Mouse (Mus musculus): ENCODE measurements around the gene Atl3. TPM values are rescaled to one million over a fixed set of nuclear protein-coding genes. Genes with fewer than 3 reads are reported as not detected.

The Atl3 gene
- polyA plus RNA-seq, 1 experiment from 2014 or later = 5.8 TPM

DNA sequence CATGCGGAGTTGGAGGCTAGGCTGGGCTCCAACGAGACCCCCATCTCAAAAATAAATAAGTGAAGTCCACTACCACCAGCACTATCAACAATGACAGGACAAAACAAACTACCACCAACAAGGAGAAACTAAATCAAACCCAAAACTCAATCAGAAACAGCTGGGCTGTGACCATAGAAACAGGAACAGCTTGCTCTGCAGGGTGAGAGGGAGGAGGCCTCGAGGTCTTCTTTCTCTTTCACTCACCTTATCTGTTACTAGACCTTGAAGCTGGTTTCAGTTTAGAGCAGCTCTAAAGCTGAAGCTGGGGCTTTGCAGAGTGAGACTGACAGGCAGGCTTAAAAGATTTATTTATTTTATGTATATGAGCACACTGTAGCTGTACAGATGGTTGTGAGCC lies 67.6 kb downstream of the Atl3 start:
- Histone ChIP-seq H3K9ac (ENCODE audit: low read depth, low read length) (no peak overlapping the region), H3K9me3 (ENCODE audit: control insufficient read depth, low read length) (no peaks in the 10 kb centered on the region), H3K4me2 (ENCODE audit: low read length) (no peak overlapping the region), H3K27me3 (replicated peaks; ENCODE audit: control insufficient read depth, insufficient read depth, low read length) (peaks cover 2% of the 10 kb centered on the region; the same call in 1 of the 2 replicates), H3K4me1 (ENCODE audit: control insufficient read depth, insufficient read depth, low read depth, low read length) (peaks cover 6% of the 10 kb centered on the region; the same call in 1 of the 2 replicates), H3K27ac (ENCODE audit: low read depth, low read length) (no peak overlapping the region), H3K4me3 (ENCODE audit: low read length) (no peak overlapping the region), H3K36me3 (ENCODE audit: control insufficient read depth, insufficient read depth, low read length) (no peaks in the 10 kb centered on the region)
- ATAC-seq = no peak
- 85% methylated on average over 3 of the region's 3 CpGs for WGBS

DNA sequence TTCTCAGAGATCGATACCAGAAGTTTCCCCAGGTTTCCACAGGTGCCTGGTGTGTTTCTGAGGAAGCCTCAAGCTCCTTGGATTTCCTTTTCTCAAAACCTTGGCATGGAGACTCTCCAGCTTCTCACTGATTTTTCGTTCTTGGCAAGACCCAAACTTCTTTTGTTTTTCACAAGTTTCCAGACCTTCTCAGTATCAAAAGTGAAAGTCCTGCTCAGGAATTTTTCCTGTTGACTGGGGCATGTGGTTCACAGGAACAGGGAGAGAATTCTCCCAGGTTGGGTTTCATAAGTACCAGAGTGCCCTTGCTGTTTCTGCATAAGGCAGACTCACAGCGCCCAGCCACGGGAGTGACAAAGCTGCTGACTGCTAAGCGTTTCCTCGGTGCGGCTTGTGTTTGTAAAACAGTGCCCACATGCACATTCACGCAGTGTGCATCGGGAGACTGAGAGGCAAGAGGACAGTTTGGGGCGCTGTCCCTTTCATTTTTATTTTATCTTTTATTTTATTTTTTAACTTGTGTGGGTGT lies 68.8 kb downstream of the Atl3 start:
- no peak for ATAC-seq
- Histone ChIP-seq H3K4me1 (ENCODE audit: control insufficient read depth, insufficient read depth, low read depth, low read length) (0 out of 2 replicates have a peak, but pooled peaks cover 2% of the 10 kb centered on the region), H3K27ac (ENCODE audit: low read depth, low read length) (no peak overlapping the region), H3K36me3 (ENCODE audit: control insufficient read depth, insufficient read depth, low read length) (no peaks in the 10 kb centered on the region), H3K27me3 (replicated peaks; ENCODE audit: control insufficient read depth, insufficient read depth, low read length) (no peaks in the 10 kb centered on the region), H3K9me3 (ENCODE audit: control insufficient read depth, low read length) (no peaks in the 10 kb centered on the region), H3K9ac (ENCODE audit: low read depth, low read length) (no peak overlapping the region), H3K4me3 (ENCODE audit: low read length) (no peak overlapping the region), H3K4me2 (ENCODE audit: low read length) (no peak overlapping the region)
- 80% methylated on average over 10 of the region's 10 CpGs for WGBS

DNA sequence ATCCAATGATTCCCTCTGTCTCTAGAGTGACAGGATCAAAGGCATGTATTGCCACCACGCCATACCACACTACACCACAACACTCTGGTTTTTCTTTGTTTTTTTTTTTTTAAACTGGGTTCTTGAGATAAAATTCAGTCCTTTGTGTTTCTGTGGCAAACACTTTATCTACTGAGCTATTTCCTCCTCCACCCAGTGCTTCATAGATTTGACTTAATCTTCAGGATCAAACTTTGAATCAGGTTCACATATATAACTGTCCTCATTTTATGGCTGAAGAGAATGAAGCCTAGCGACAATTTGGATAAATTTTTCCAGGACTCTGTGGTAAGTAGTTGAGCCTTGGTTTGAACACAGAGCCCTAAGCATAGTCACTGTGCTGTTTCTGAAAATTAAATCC lies 69.8 kb downstream of the Atl3 start:
- no peak for ATAC-seq
- H3K4me1 ChIP-seq (ENCODE audit: control insufficient read depth, insufficient read depth, low read depth, low read length) = no peaks in the 10 kb centered on the region
- H3K9ac ChIP-seq (ENCODE audit: low read depth, low read length) = no peak overlapping the region
- no peak overlapping the region for H3K4me2 ChIP-seq (ENCODE audit: low read length)
- no peaks in the 10 kb centered on the region for H3K27me3 ChIP-seq (replicated peaks; ENCODE audit: control insufficient read depth, insufficient read depth, low read length)
- no peaks in the 10 kb centered on the region for H3K9me3 ChIP-seq (ENCODE audit: control insufficient read depth, low read length)
- H3K36me3 ChIP-seq (ENCODE audit: control insufficient read depth, insufficient read depth, low read length) = no peaks in the 10 kb centered on the region
- no peak overlapping the region for H3K4me3 ChIP-seq (ENCODE audit: low read length)
- H3K27ac ChIP-seq (ENCODE audit: low read depth, low read length) = no peak overlapping the region
- 93% methylated on average over 2 of the region's 2 CpGs for WGBS

DNA sequence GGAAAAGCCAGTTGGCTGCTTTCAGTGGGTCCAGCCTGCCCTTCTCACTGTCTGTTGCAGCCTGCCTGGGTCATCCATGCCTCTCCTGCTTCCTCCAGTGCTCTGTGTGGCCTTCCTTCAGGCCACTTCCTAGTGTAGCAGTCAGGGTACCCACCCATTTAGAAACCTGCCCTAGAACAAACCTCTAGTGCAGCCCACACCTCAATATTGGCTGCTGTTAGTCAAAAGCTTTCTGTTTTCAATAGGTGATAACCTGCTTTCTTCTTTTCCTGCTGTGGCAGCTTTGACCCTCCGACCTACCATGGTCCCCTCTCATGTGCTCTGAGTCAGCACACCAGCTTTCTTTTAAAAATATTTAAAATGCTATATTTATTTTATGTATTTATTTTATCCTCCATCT lies 70.6 kb downstream of the Atl3 start:
- Histone ChIP-seq H3K9me3 (ENCODE audit: control insufficient read depth, low read length) (no peaks in the 10 kb centered on the region), H3K36me3 (ENCODE audit: control insufficient read depth, insufficient read depth, low read length) (no peaks in the 10 kb centered on the region), H3K9ac (ENCODE audit: low read depth, low read length) (no peak overlapping the region), H3K4me2 (ENCODE audit: low read length) (no peak overlapping the region), H3K4me1 (ENCODE audit: control insufficient read depth, insufficient read depth, low read depth, low read length) (no peaks in the 10 kb centered on the region), H3K27ac (ENCODE audit: low read depth, low read length) (no peak overlapping the region), H3K27me3 (replicated peaks; ENCODE audit: control insufficient read depth, insufficient read depth, low read length) (no peaks in the 10 kb centered on the region), H3K4me3 (ENCODE audit: low read length) (no peak overlapping the region)
- WGBS = 100% methylated on average over 1 of the region's 1 CpGs
- ATAC-seq = no peak

DNA sequence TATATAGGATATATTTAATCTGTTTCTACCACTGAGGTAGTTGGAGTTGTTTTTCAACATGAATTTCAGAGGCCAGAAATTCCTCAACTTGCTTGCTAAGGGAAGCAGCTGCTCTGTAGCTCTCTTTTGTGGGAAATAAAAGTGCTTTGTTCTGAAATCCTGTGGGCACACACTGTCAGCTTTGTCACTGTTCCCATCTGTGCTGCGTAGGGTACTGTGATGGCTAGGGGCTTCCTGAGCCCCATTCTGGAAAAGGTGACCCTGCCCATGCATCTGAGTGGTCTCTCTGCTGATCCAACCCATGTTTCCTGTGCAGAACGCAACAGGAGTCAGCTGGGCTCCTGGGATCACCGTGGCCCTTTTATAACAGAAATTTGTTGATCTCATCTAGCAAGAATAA lies 73.0 kb downstream of the Atl3 start:
- no peak for ATAC-seq
- no peaks in the 10 kb centered on the region for H3K36me3 ChIP-seq (ENCODE audit: control insufficient read depth, insufficient read depth, low read length)
- 71% methylated on average over 3 of the region's 3 CpGs for WGBS
- H3K27ac ChIP-seq (ENCODE audit: low read depth, low read length) = no peak overlapping the region
- H3K27me3 ChIP-seq (replicated peaks; ENCODE audit: control insufficient read depth, insufficient read depth, low read length) = no peaks in the 10 kb centered on the region
- no peaks in the 10 kb centered on the region for H3K9me3 ChIP-seq (ENCODE audit: control insufficient read depth, low read length)
- H3K9ac ChIP-seq (ENCODE audit: low read depth, low read length) = no peak overlapping the region
- H3K4me3 ChIP-seq (ENCODE audit: low read length) = no peak overlapping the region
- H3K4me1 ChIP-seq (ENCODE audit: control insufficient read depth, insufficient read depth, low read depth, low read length) = no peaks in the 10 kb centered on the region
- no peak overlapping the region for H3K4me2 ChIP-seq (ENCODE audit: low read length)

DNA sequence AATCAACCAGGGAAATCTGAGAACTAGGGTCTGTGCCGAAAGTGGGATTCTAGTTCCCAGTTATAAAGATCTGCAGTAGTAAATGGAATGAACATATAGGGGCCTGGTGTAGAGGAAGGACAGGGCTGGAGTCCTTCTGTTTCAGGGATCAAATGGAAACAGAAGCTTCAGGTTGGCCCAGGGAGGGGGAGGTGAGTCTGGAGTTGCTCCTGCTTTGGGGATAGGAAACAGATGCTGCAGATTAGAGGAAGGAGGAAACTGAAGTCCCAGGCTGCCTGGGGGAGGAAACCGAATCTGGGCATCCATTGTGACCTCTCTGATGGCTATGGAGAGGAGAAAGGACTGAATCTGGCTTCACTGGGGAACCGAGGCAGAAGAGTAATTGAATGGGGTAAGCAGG lies 74.5 kb downstream of the Atl3 start:
- WGBS = 63% methylated on average over 3 of the region's 3 CpGs
- no peaks in the 10 kb centered on the region for H3K36me3 ChIP-seq (ENCODE audit: control insufficient read depth, insufficient read depth, low read length)

DNA sequence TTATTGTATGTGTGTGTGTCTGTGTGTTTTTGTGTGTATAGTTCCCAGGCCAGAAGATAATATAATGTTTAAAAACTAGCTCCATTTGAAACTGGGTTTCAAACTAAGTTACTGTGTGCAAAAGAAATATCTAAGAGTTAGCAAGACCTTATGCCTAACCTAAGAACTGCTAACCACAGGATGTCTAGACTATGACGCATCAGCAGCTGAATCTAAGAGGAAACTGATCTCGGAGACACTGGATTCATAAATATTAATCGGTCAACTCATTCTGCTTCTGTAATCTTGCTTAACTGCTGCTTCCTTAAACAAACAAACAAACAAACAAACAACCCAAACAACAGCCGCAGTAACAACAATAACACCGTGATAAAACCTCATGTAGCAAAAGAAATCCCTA lies 75.8 kb downstream of the Atl3 start:
- Histone ChIP-seq H3K4me3 (ENCODE audit: low read length) (no peak overlapping the region), H3K36me3 (ENCODE audit: control insufficient read depth, insufficient read depth, low read length) (no peaks in the 10 kb centered on the region), H3K9me3 (ENCODE audit: control insufficient read depth, low read length) (no peaks in the 10 kb centered on the region), H3K4me1 (ENCODE audit: control insufficient read depth, insufficient read depth, low read depth, low read length) (no peaks in the 10 kb centered on the region), H3K27ac (ENCODE audit: low read depth, low read length) (no peak overlapping the region), H3K9ac (ENCODE audit: low read depth, low read length) (no peak overlapping the region), H3K4me2 (ENCODE audit: low read length) (no peak overlapping the region), H3K27me3 (replicated peaks; ENCODE audit: control insufficient read depth, insufficient read depth, low read length) (no peaks in the 10 kb centered on the region)
- no peak for ATAC-seq
- WGBS = 77% methylated on average over 5 of the region's 5 CpGs

More for the DNA sequence above, 74.5 kb downstream of the Atl3 start:
- no peak overlapping the region for H3K27ac ChIP-seq (ENCODE audit: low read depth, low read length)
- H3K4me1 ChIP-seq (ENCODE audit: control insufficient read depth, insufficient read depth, low read depth, low read length) = no peaks in the 10 kb centered on the region
- H3K9me3 ChIP-seq (ENCODE audit: control insufficient read depth, low read length) = no peaks in the 10 kb centered on the region
- no peak for ATAC-seq
- no peak overlapping the region for H3K4me3 ChIP-seq (ENCODE audit: low read length)
- no peak overlapping the region for H3K4me2 ChIP-seq (ENCODE audit: low read length)
- H3K9ac ChIP-seq (ENCODE audit: low read depth, low read length) = no peak overlapping the region
- no peaks in the 10 kb centered on the region for H3K27me3 ChIP-seq (replicated peaks; ENCODE audit: control insufficient read depth, insufficient read depth, low read length)

DNA sequence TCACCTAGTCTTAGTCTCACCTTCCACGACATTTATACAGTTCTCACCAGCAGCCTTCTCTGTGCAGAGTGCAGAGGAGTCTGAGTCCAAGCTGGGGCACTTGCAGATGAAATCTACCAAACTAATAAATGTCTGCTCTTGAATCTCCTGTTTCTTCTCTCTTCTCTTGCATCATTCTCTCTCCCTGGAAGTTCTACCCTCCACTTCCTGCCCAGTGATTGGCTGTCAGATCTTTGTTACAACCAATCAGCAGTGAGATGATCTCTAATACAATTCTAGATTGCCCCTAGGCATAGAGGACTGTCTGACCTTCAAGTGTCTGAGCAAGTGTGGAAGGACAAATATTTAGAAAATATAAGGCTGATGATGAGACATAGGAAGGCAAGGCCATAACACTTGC lies 82.3 kb downstream of the Atl3 start:
- H3K4me2 ChIP-seq (ENCODE audit: low read length) = no peak overlapping the region
- H3K4me3 ChIP-seq (ENCODE audit: low read length) = no peak overlapping the region
- H3K9ac ChIP-seq (ENCODE audit: low read depth, low read length) = no peak overlapping the region
- H3K36me3 ChIP-seq (ENCODE audit: control insufficient read depth, insufficient read depth, low read length) = no peaks in the 10 kb centered on the region
- ATAC-seq = no peak
- H3K4me1 ChIP-seq (ENCODE audit: control insufficient read depth, insufficient read depth, low read depth, low read length) = no peaks in the 10 kb centered on the region
- H3K27ac ChIP-seq (ENCODE audit: low read depth, low read length) = no peak overlapping the region
- H3K9me3 ChIP-seq (ENCODE audit: control insufficient read depth, low read length) = no peaks in the 10 kb centered on the region
- no peaks in the 10 kb centered on the region for H3K27me3 ChIP-seq (replicated peaks; ENCODE audit: control insufficient read depth, insufficient read depth, low read length)
- WGBS = 96% methylated on average over 1 of the region's 1 CpGs

DNA sequence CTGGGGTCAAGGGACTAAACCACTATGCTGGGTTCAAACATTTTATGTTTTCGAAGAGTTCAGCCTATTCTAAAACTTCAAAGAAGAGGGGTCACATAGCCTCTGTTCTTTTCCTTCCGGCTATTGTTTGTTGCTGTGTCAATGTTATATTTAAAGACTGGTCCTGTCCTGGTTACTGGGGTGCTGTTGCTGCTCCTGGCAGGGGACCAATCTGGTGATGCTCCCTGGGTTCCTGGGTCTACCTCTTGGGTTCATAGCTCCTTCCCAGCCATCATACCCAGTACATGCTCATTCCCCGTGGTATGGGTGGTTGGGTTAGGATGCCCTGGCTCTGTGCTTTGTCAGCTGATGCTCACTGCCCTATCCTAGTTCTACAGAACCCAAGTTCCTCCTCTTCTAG lies 83.9 kb downstream of the Atl3 start:
- H3K9ac ChIP-seq (ENCODE audit: low read depth, low read length) = no peak overlapping the region
- H3K36me3 ChIP-seq (ENCODE audit: control insufficient read depth, insufficient read depth, low read length) = no peaks in the 10 kb centered on the region
- H3K4me3 ChIP-seq (ENCODE audit: low read length) = no peak overlapping the region
- WGBS = 84% methylated on average over 3 of the region's 3 CpGs
- H3K27ac ChIP-seq (ENCODE audit: low read depth, low read length) = no peak overlapping the region
- H3K27me3 ChIP-seq (replicated peaks; ENCODE audit: control insufficient read depth, insufficient read depth, low read length) = no peaks in the 10 kb centered on the region
- H3K9me3 ChIP-seq (ENCODE audit: control insufficient read depth, low read length) = no peaks in the 10 kb centered on the region
- no peak overlapping the region for H3K4me2 ChIP-seq (ENCODE audit: low read length)
- no peak for ATAC-seq
- H3K4me1 ChIP-seq (ENCODE audit: control insufficient read depth, insufficient read depth, low read depth, low read length) = no peaks in the 10 kb centered on the region

DNA sequence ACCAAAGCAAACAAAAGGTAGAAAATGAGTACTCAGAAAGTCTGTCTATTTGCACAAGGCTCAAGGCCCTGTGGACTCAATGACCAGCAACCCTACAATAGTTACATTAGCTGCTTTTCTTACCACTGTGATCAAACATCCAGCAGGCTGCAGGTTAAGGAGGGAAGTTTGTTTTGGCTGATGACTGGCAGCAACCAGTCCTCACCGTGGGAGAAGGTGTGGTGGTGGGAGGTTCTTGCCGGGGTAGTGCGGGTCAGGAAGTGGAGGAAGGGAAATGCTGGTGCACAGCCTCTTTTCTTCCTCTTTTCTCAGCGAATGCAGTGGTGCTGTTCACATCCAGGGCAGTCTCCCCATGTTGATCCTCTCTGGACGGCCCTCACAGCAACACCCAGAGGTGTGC lies 87.2 kb downstream of the Atl3 start:
- Histone ChIP-seq H3K4me2 (ENCODE audit: low read length) (no peak overlapping the region), H3K4me3 (ENCODE audit: low read length) (no peak overlapping the region), H3K9ac (ENCODE audit: low read depth, low read length) (no peak overlapping the region), H3K27me3 (replicated peaks; ENCODE audit: control insufficient read depth, insufficient read depth, low read length) (no peaks in the 10 kb centered on the region), H3K9me3 (ENCODE audit: control insufficient read depth, low read length) (no peaks in the 10 kb centered on the region), H3K36me3 (ENCODE audit: control insufficient read depth, insufficient read depth, low read length) (no peaks in the 10 kb centered on the region), H3K27ac (ENCODE audit: low read depth, low read length) (no peak overlapping the region), H3K4me1 (ENCODE audit: control insufficient read depth, insufficient read depth, low read depth, low read length) (no peaks in the 10 kb centered on the region)
- no peak for ATAC-seq
- 66% methylated on average over 5 of the region's 5 CpGs for WGBS
